Mouse (Mus musculus): Measurements from ENCODE around the gene Prop1. TPM values are rescaled to one million over a fixed set of nuclear protein-coding genes. Genes with fewer than 3 reads are reported as not detected.

Prop1 gene
- 0.15 and 0.17 TPM in 2 replicates for polyA plus RNA-seq (2012; rRNA removed)

GRCm38 (mm10) chr11:50953665-50954064 lies at the start of gene Prop1:
TSS of gene Prop1 (minus strand) at chr11:50953765.

GRCm38 (mm10) chr11:51003296-51003695 lies 49.7 kb upstream of the Prop1 start, which contains the start of gene Olfr51:
TSS of gene Olfr51 (plus strand) at chr11:51003596.

GRCm38 (mm10) chr11:50981667-50982066 lies 28.1 kb upstream of the Prop1 start, which contains the start of gene Olfr1377:
TSS of gene Olfr1377 (plus strand) at chr11:50981967.

GRCm38 (mm10) chr11:50966230-50966629 lies 12.7 kb upstream of the Prop1 start, which contains the start of gene Olfr1378:
TSS of gene Olfr1378 (plus strand) at chr11:50966530.

GRCm38 (mm10) chr11:50943506-50943905 lies 10.1 kb downstream of the Prop1 start, which contains the start of gene 4933414I15Rik:
TSS of gene 4933414I15Rik (minus strand) at chr11:50943765.

GRCm38 (mm10) chr11:50931451-50931866 lies 22.1 kb downstream of the Prop1 start, which contains the start of gene Zfp354b:
TSS of gene Zfp354b (minus strand) at chr11:50931633.

GRCm38 (mm10) chr11:50915671-50916320 lies 37.8 kb downstream of the Prop1 start, which contains the start of gene Zfp2:
TSS of gene Zfp2 (minus strand) at chr11:50916165.

Other genes with a start within 250 kb of the Prop1 start
- gene Zfp354c, start 126.0 kb downstream of the Prop1 start, polyA plus RNA-seq (2012; rRNA removed), result 19.6 and 29.6 TPM in 2 replicates
- 0.91 and 1.1 TPM in 2 replicates for gene Zfp879, start 112.2 kb downstream of the Prop1 start, polyA plus RNA-seq (2012; rRNA removed)
- 0.08 and 0.15 TPM in 2 replicates for gene Grm6, start 103.1 kb downstream of the Prop1 start, polyA plus RNA-seq (2012; rRNA removed)
- 10.3 and 14.6 TPM in 2 replicates for gene Zfp454, start 66.1 kb downstream of the Prop1 start, polyA plus RNA-seq (2012; rRNA removed)
- gene Zfp2, start 37.6 kb downstream of the Prop1 start, polyA plus RNA-seq (2012; rRNA removed), result 12.4 and 15.0 TPM in 2 replicates
- gene Zfp354b, start 22.1 kb downstream of the Prop1 start, polyA plus RNA-seq (2012; rRNA removed), result 0.83 and 1.2 TPM in 2 replicates
- gene 4933414I15Rik, start 10.0 kb downstream of the Prop1 start, polyA plus RNA-seq (2012; rRNA removed), result not detected in 2 replicates
- gene Olfr1378, start 12.8 kb upstream of the Prop1 start, polyA plus RNA-seq (2012; rRNA removed), result not detected in 2 replicates
- gene Olfr1377, start 28.2 kb upstream of the Prop1 start, polyA plus RNA-seq (2012; rRNA removed), result 0.09 TPM in 1 of 2 replicates, not detected in the other
- not detected in 2 replicates for gene Olfr51, start 49.8 kb upstream of the Prop1 start, polyA plus RNA-seq (2012; rRNA removed)
- not detected in 2 replicates for gene Olfr54, start 60.5 kb upstream of the Prop1 start, polyA plus RNA-seq (2012; rRNA removed)
- gene Olfr1375, start 94.3 kb upstream of the Prop1 start, polyA plus RNA-seq (2012; rRNA removed), result not detected in 2 replicates
- gene Zfp354a, start 105.5 kb upstream of the Prop1 start, polyA plus RNA-seq (2012; rRNA removed), result 9.7 and 12.6 TPM in 2 replicates